Mouse (Mus musculus): ENCODE data around the gene Gcfc2. TPM values are rescaled to one million over a fixed set of nuclear protein-coding genes. Genes with fewer than 3 reads are reported as not detected.

Gene Gcfc2
- total RNA-seq, 1 experiment, result 17.8 TPM

DNA sequence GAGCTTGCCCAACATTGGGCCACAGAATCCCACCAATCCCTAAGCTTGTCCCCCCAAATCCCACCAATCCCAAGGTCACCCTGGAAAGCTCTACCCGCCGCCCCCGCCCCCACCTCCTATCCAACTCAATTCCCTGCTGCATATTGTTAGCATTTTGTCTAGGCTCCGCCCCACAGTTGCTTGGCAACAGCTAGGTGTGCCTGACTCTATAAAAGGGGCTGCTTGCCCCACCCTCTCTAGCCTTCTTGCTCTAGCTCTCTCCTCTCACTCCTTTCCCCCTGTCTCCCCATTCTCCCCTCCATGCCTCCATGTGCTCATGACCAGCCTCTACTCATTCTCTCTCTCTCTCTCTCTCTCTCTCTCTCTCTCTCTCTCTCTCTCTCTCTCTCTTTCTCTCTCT lies 11.8 kb upstream of the Gcfc2 start:
- no peak overlapping the region for H3K27ac ChIP-seq (ENCODE audit: insufficient read depth, low read depth, low read length, poor library complexity, severe bottlenecking)
- no peaks in the 10 kb centered on the region for H3K9me3 ChIP-seq (ENCODE audit: control insufficient read depth, insufficient read depth, low read depth, low read length)
- DNase-seq (ENCODE audit: low read depth, low spot score), result peak; percentile 40
- H3K4me3 ChIP-seq (ENCODE audit: insufficient read depth in 1 of 2, low read depth in 1 of 2, low read length in 2 of 2, poor library complexity in 1 of 2, severe bottlenecking in 1 of 2), result no peak overlapping the region
- H3K9ac ChIP-seq (ENCODE audit: insufficient read depth, low read depth, low read length, poor library complexity, severe bottlenecking), result no peak overlapping the region
- 0 out of 4 replicates have a peak, but pooled peaks cover 0 to 2% of the 10 kb centered on the region in 2 experiments for H3K4me1 ChIP-seq (ENCODE audit: control insufficient read depth in 2 of 2, insufficient read depth in 2 of 2, low read length in 2 of 2, poor library complexity in 1 of 2)
- in situ Hi-C loops (cut with MboI; ENCODE audit: low sequenced_read_pairs in 2 of 2, unreplicated experiment in 2 of 2), result no loop called here
- H3K36me3 ChIP-seq (ENCODE audit: control insufficient read depth, insufficient read depth, low read length, poor library complexity, severe bottlenecking), result no peaks in the 10 kb centered on the region
- no peak for TF ChIP-seq CHD2 (IDR thresholded peaks at IDR 0.05; ENCODE audit: low read depth, low read length)
- no peak for TF ChIP-seq MAFK (IDR thresholded peaks at IDR 0.05; ENCODE audit: insufficient read depth, low read depth, low read length)
- TF ChIP-seq ZNF384 (IDR thresholded peaks at IDR 0.05; ENCODE audit: low read depth, low read length), result no peak
- TF ChIP-seq ZC3H11A (IDR thresholded peaks at IDR 0.05; ENCODE audit: borderline replicate concordance, low read depth, low read length), result no peak
- no peak for TF ChIP-seq HCFC1 (IDR thresholded peaks at IDR 0.05; ENCODE audit: borderline replicate concordance, insufficient read depth, low read length)

DNA sequence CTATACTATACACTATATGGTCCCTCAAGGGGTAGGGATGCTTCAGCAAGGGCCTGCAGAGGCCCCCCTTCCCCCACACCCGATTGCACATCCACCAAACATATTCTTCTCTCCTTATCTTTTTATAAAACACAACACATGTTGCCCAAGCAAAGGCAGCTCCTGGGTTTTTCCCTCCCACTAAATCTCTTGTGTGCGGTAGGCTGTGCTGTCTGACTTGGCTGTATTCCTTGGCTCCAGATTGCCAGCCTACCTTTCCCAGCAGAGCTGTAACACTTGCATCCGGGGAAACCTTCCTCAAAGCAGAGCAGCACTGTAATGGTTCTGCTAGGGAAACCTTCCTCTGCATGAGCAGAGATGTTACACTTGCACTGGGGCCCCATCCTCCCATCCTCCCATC lies 11.3 kb upstream of the Gcfc2 start:
- H3K4me1 ChIP-seq (ENCODE audit: control insufficient read depth in 2 of 2, insufficient read depth in 2 of 2, low read length in 2 of 2, poor library complexity in 1 of 2), result 0 out of 4 replicates have a peak, but pooled peaks cover 0 to 2% of the 10 kb centered on the region in 2 experiments
- in situ Hi-C loops (cut with MboI; ENCODE audit: low sequenced_read_pairs in 2 of 2, unreplicated experiment in 2 of 2), result no loop called here
- H3K4me3 ChIP-seq (ENCODE audit: insufficient read depth in 1 of 2, low read depth in 1 of 2, low read length in 2 of 2, poor library complexity in 1 of 2, severe bottlenecking in 1 of 2), result no peak overlapping the region
- H3K27ac ChIP-seq (ENCODE audit: insufficient read depth, low read depth, low read length, poor library complexity, severe bottlenecking), result no peak overlapping the region
- H3K36me3 ChIP-seq (ENCODE audit: control insufficient read depth, insufficient read depth, low read length, poor library complexity, severe bottlenecking), result no peaks in the 10 kb centered on the region
- no peak for DNase-seq (ENCODE audit: low read depth, low spot score)
- no peaks in the 10 kb centered on the region for H3K9me3 ChIP-seq (ENCODE audit: control insufficient read depth, insufficient read depth, low read depth, low read length)
- H3K9ac ChIP-seq (ENCODE audit: insufficient read depth, low read depth, low read length, poor library complexity, severe bottlenecking), result no peak overlapping the region
- TF ChIP-seq CHD2 (IDR thresholded peaks at IDR 0.05; ENCODE audit: low read depth, low read length) (no peak), MAFK (IDR thresholded peaks at IDR 0.05; ENCODE audit: insufficient read depth, low read depth, low read length) (no peak), HCFC1 (IDR thresholded peaks at IDR 0.05; ENCODE audit: borderline replicate concordance, insufficient read depth, low read length) (no peak), ZNF384 (IDR thresholded peaks at IDR 0.05; ENCODE audit: low read depth, low read length) (no peak), ZC3H11A (IDR thresholded peaks at IDR 0.05; ENCODE audit: borderline replicate concordance, low read depth, low read length) (no peak)

DNA sequence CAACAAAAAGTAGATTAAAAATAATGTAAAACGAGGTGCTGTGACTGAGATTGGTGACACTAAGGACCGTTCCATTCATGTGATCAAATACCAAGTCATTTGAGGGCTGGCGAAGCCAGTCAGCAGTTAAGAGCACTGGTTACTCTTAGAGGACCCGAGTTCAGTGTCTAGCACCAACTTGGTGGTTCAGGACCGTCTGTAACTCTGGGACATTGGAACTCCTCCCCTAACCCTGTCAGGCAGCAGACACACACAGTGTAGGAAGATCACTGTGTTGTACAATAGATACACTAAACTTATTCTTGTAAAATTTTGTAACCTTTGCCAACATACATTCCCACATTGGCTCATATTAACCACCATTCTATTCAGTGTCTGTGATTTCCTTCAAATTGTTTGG lies 835 bp downstream of the Gcfc2 start:
- H3K4me3 ChIP-seq (ENCODE audit: insufficient read depth in 1 of 2, low read depth in 1 of 2, low read length in 2 of 2, poor library complexity in 1 of 2, severe bottlenecking in 1 of 2), result peak overlapping the region; percentile 67 to 95
- H3K27ac ChIP-seq (ENCODE audit: insufficient read depth, low read depth, low read length, poor library complexity, severe bottlenecking), result no peak overlapping the region
- no peaks in the 10 kb centered on the region for H3K9me3 ChIP-seq (ENCODE audit: control insufficient read depth, insufficient read depth, low read depth, low read length)
- H3K9ac ChIP-seq (ENCODE audit: insufficient read depth, low read depth, low read length, poor library complexity, severe bottlenecking), result peak overlapping the region; percentile 95; the same call in 1 of the 2 replicates
- no peak for DNase-seq (ENCODE audit: low read depth, low spot score)
- peaks cover 5% of the 10 kb centered on the region for H3K36me3 ChIP-seq (ENCODE audit: control insufficient read depth, insufficient read depth, low read length, poor library complexity, severe bottlenecking)
- H3K4me1 ChIP-seq (ENCODE audit: control insufficient read depth in 2 of 2, insufficient read depth in 2 of 2, low read length in 2 of 2, poor library complexity in 1 of 2), result peaks cover 0 to 2% of the 10 kb centered on the region in 2 experiments; a peak in 1 of 4 replicates
- in situ Hi-C loops (cut with MboI; ENCODE audit: low sequenced_read_pairs in 2 of 2, unreplicated experiment in 2 of 2), result no loop called here
- TF ChIP-seq CHD2 (IDR thresholded peaks at IDR 0.05; ENCODE audit: low read depth, low read length) (no peak), ZNF384 (IDR thresholded peaks at IDR 0.05; ENCODE audit: low read depth, low read length) (no peak), MAFK (IDR thresholded peaks at IDR 0.05; ENCODE audit: insufficient read depth, low read depth, low read length) (no peak), ZC3H11A (IDR thresholded peaks at IDR 0.05; ENCODE audit: borderline replicate concordance, low read depth, low read length) (no peak), HCFC1 (IDR thresholded peaks at IDR 0.05; ENCODE audit: borderline replicate concordance, insufficient read depth, low read length) (no peak)

DNA sequence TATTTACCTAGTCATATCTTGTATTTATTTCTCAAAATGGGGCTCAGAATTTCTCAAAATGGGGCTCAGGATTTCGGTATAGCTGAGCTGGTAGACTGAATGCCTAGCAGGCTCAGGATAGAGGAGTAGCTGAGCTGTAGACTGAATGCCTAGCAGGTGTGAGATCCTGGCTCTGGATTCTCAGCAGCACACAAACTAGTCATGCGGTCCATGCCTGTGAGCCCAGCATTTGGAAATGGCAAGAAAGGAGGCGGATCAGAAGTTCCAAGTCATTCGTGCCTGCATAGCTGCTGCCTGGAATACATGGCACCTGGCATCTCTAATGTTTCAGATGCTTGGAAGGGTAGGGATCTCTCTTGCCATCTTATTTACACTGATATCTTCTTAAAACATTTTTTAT lies 5.9 kb downstream of the Gcfc2 start:
- in situ Hi-C loops (cut with MboI; ENCODE audit: low sequenced_read_pairs in 2 of 2, unreplicated experiment in 2 of 2), result no loop called here
- Histone ChIP-seq H3K4me1 (ENCODE audit: control insufficient read depth in 2 of 2, insufficient read depth in 2 of 2, low read length in 2 of 2, poor library complexity in 1 of 2) (peaks cover 0 to 1% of the 10 kb centered on the region in 2 experiments; a peak in 1 of 4 replicates), H3K9me3 (ENCODE audit: control insufficient read depth, insufficient read depth, low read depth, low read length) (no peaks in the 10 kb centered on the region), H3K36me3 (ENCODE audit: control insufficient read depth, insufficient read depth, low read length, poor library complexity, severe bottlenecking) (peaks cover 18% of the 10 kb centered on the region), H3K4me3 (ENCODE audit: insufficient read depth in 1 of 2, low read depth in 1 of 2, low read length in 2 of 2, poor library complexity in 1 of 2, severe bottlenecking in 1 of 2) (no peak overlapping the region), H3K9ac (ENCODE audit: insufficient read depth, low read depth, low read length, poor library complexity, severe bottlenecking) (no peak overlapping the region), H3K27ac (ENCODE audit: insufficient read depth, low read depth, low read length, poor library complexity, severe bottlenecking) (no peak overlapping the region)
- TF ChIP-seq CHD2 (IDR thresholded peaks at IDR 0.05; ENCODE audit: low read depth, low read length), result no peak
- TF ChIP-seq MAFK (IDR thresholded peaks at IDR 0.05; ENCODE audit: insufficient read depth, low read depth, low read length), result no peak
- TF ChIP-seq HCFC1 (IDR thresholded peaks at IDR 0.05; ENCODE audit: borderline replicate concordance, insufficient read depth, low read length), result no peak
- TF ChIP-seq ZC3H11A (IDR thresholded peaks at IDR 0.05; ENCODE audit: borderline replicate concordance, low read depth, low read length), result no peak
- TF ChIP-seq ZNF384 (IDR thresholded peaks at IDR 0.05; ENCODE audit: low read depth, low read length), result no peak
- DNase-seq (ENCODE audit: low read depth, low spot score), result no peak

DNA sequence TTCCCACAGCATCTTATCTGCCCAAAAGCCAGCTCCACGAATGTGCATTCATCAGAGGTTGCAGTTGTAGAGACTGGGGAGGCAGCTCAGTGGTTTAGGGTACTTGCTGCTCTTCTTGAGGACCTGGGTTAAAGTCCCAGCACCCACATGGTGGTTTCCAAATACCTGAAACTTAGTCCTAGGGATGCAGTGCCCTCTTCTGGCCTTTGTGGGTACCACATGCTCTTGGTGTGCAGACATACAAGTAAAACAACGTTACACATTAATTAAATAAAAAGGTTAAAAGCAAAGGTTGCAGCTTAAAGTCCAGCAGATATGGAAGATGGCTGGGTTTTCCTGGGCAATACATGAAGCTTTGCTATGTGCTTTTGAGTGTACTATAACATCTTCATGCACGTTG lies 9.8 kb downstream of the Gcfc2 start:
- H3K9me3 ChIP-seq (ENCODE audit: control insufficient read depth, insufficient read depth, low read depth, low read length), result no peaks in the 10 kb centered on the region
- no peak for TF ChIP-seq CHD2 (IDR thresholded peaks at IDR 0.05; ENCODE audit: low read depth, low read length)
- no peak for TF ChIP-seq MAFK (IDR thresholded peaks at IDR 0.05; ENCODE audit: insufficient read depth, low read depth, low read length)
- no peak for TF ChIP-seq HCFC1 (IDR thresholded peaks at IDR 0.05; ENCODE audit: borderline replicate concordance, insufficient read depth, low read length)
- TF ChIP-seq ZC3H11A (IDR thresholded peaks at IDR 0.05; ENCODE audit: borderline replicate concordance, low read depth, low read length), result no peak
- TF ChIP-seq ZNF384 (IDR thresholded peaks at IDR 0.05; ENCODE audit: low read depth, low read length), result no peak
- DNase-seq (ENCODE audit: low read depth, low spot score), result peak; percentile 28
- no peaks in the 10 kb centered on the region for H3K4me1 ChIP-seq (ENCODE audit: control insufficient read depth in 2 of 2, insufficient read depth in 2 of 2, low read length in 2 of 2, poor library complexity in 1 of 2)
- H3K4me3 ChIP-seq (ENCODE audit: insufficient read depth in 1 of 2, low read depth in 1 of 2, low read length in 2 of 2, poor library complexity in 1 of 2, severe bottlenecking in 1 of 2), result no peak overlapping the region
- H3K36me3 ChIP-seq (ENCODE audit: control insufficient read depth, insufficient read depth, low read length, poor library complexity, severe bottlenecking), result peaks cover 17% of the 10 kb centered on the region
- H3K27ac ChIP-seq (ENCODE audit: insufficient read depth, low read depth, low read length, poor library complexity, severe bottlenecking), result no peak overlapping the region
- in situ Hi-C loops (cut with MboI; ENCODE audit: low sequenced_read_pairs in 2 of 2, unreplicated experiment in 2 of 2), result no loop called here
- no peak overlapping the region for H3K9ac ChIP-seq (ENCODE audit: insufficient read depth, low read depth, low read length, poor library complexity, severe bottlenecking)
